Comparison of ENCODE assay signal across 18 mouse cellular contexts in the genomic region with DNA sequence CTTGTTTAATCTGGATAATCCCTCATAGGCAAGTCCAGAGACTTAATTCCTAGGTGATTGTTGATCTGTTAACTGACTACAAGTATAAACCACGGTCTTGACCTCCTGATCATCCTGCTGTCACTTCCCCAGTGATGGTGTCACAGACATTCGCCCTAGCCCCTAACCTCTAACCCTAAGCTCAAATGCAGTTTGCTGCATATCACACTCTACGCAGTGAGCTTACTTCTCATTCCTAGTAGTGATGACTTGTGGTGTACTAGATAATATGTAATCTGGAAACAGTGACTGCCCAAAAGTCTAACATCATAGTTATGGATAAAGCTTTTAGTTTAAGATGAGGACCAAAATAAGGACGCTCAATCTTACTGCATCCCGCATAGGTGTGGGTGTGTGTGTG.
DNase-seq lines count a peak whose midpoint lies in the region; ATAC-seq and TF ChIP-seq lines count a peak whose summit lies in the region.
"Had no signal": no experiment of that assay in that cellular context is flagged by ENCODE, and none has a peak within 500 bp of the region (broad histone marks: within the 10 kb centered on the region; RNA-seq: fewer than 3 reads in every experiment).

No protein-coding gene starts in this region.

- peak overlapping the region; percentile 42 for H3K27ac ChIP-seq in left cerebral cortex, adult 2 months
- H3K27ac ChIP-seq in liver, embryonic 12.5 days, result peak overlapping the region; percentile 64; the same call in 1 of the 2 replicates
- H3K27ac ChIP-seq in liver, embryonic 13.5 days, result peak overlapping the region; percentile 62; the same call in 1 of the 2 replicates
- H3K27ac ChIP-seq: heart, embryonic 13.5 days had no signal

- H3K4me1 ChIP-seq in liver, embryonic 12.5 days, result peaks cover 92% of the 10 kb centered on the region
- H3K4me1 ChIP-seq in liver, embryonic 13.5 days (replicated peaks), result peaks cover 95% of the 10 kb centered on the region

- H3K9me3 ChIP-seq in liver, embryonic 12.5 days (replicated peaks), result no peaks in the 10 kb centered on the region
- H3K9me3 ChIP-seq in liver, embryonic 13.5 days (replicated peaks), result no peaks in the 10 kb centered on the region
- H3K9me3 ChIP-seq: embryonic facial prominence, embryonic 13.5 days; forebrain, embryonic 12.5 days; heart, embryonic 13.5 days had no signal

- no peak overlapping the region for H3K4me3 ChIP-seq in left cerebral cortex, adult 2 months
- no peak overlapping the region for H3K4me3 ChIP-seq in liver, embryonic 12.5 days
- no peak overlapping the region for H3K4me3 ChIP-seq in liver, embryonic 13.5 days (replicated peaks)
- H3K4me3 ChIP-seq: embryonic facial prominence, embryonic 13.5 days; forebrain, embryonic 12.5 days; heart, embryonic 13.5 days had no signal

- peak overlapping the region; percentile 19; the same call in 1 of the 2 replicates for H3K4me2 ChIP-seq in liver, embryonic 12.5 days
- peak overlapping the region; percentile 13; the same call in 1 of the 2 replicates for H3K4me2 ChIP-seq in liver, embryonic 13.5 days
- H3K4me2 ChIP-seq: embryonic facial prominence, embryonic 13.5 days; forebrain, embryonic 12.5 days; heart, embryonic 13.5 days had no signal

- no peaks in the 10 kb centered on the region for H3K27me3 ChIP-seq in liver, embryonic 12.5 days (replicated peaks)
- no peaks in the 10 kb centered on the region for H3K27me3 ChIP-seq in liver, embryonic 13.5 days
- H3K27me3 ChIP-seq: embryonic facial prominence, embryonic 13.5 days; forebrain, embryonic 12.5 days; heart, embryonic 13.5 days had no signal

- DNase-seq in left cerebral cortex, adult 2 months (ENCODE audit: extremely low spot score in 1 of 2, low spot score in 2 of 2), result no peak
- DNase-seq in left cerebral cortex, adult 8-10 months (ENCODE audit: low spot score in 2 of 2), result no peak
- no peak for DNase-seq in liver, embryonic 13.5 days
- DNase-seq in spleen, adult 12 weeks (ENCODE audit: low spot score), result no peak
- DNase-seq: adrenal gland, adult 2 months; adrenal gland, postnatal 25 days; cerebellum, adult 18-20 months; cerebellum, adult 9-11 months; cerebellum, postnatal 36 days; forebrain, postnatal 0 days; gastrocnemius, postnatal 36 days; heart, adult 11 months; heart, postnatal 36 days had no signal

- no peak overlapping the region for H3K9ac ChIP-seq in liver, embryonic 12.5 days
- peak overlapping the region; percentile 10; the same call in 1 of the 2 replicates for H3K9ac ChIP-seq in liver, embryonic 13.5 days
- H3K9ac ChIP-seq: embryonic facial prominence, embryonic 13.5 days; forebrain, embryonic 12.5 days; forebrain, postnatal 0 days; heart, embryonic 13.5 days had no signal

- no peak for TF ChIP-seq CTCF in left cerebral cortex, adult 2 months (IDR thresholded peaks at IDR 0.05)

- intact Hi-C loops in left cerebral cortex, adult 2 months (cut with DNase I), result no loop called here

- peaks cover under 1% of the 10 kb centered on the region; the same call in 1 of the 2 replicates for H3K36me3 ChIP-seq in liver, embryonic 12.5 days
- peaks cover under 1% of the 10 kb centered on the region; the same call in 1 of the 2 replicates for H3K36me3 ChIP-seq in liver, embryonic 13.5 days
- H3K36me3 ChIP-seq: embryonic facial prominence, embryonic 13.5 days; forebrain, embryonic 12.5 days; heart, embryonic 13.5 days had no signal

- peak; percentile 67 for ATAC-seq in liver, embryonic 12.5 days
- ATAC-seq in liver, embryonic 13.5 days (ENCODE audit: low read depth), result peak; percentile 59; the same call in 1 of the 2 replicates
- ATAC-seq in megakaryocyte-erythroid progenitor cell, adult 5-6 weeks (replicated peaks; ENCODE audit: low FRiP score, low TSS enrichment, poor library complexity, severe bottlenecking), result peak; percentile 35; the same call in 1 of the 2 replicates
- ATAC-seq: forebrain, postnatal 0 days had no signal

- WGBS in liver, embryonic 12.5 days (ENCODE audit: insufficient replicate concordance), result 32% methylated on average over 5 of the region's 5 CpGs
- 29% methylated on average over 5 of the region's 5 CpGs for WGBS in liver, embryonic 13.5 days (ENCODE audit: insufficient replicate concordance)
